Mouse (Mus musculus): Measurements from ENCODE around the gene Klk6.

DNA sequence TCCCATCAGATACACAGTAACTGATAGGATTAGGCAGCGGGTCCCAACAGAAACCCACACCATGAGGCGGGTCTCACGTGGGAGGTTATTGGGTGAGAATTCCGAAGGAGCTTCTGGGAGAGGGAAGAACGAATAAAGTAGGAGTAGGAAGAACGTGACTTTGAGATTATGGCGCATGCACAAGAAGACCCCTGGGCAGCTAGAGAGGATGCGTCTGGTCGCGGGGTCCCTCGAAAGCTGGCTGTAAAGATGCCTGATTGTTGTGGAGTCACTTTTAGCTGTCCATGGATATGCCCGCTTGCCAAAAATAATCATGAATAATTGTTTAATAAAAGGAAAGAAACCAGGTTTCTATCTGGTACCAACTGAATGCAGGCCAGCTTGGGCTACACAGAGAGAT lies 33.2 kb downstream of the Klk6 start:
- TF ChIP-seq POLR2A (IDR thresholded peaks at IDR 0.05; ENCODE audit: low read depth, low read length), result no peak
- TF ChIP-seq CTCF (IDR thresholded peaks at IDR 0.05; ENCODE audit: extremely low read depth, insufficient read depth, insufficient read length, insufficient replicate concordance), result no peak

Data from spleen, adult 2 months (tissue).